Mouse (Mus musculus): ENCODE measurements around the gene Gm17087.

Gene Gm17087

DNA sequence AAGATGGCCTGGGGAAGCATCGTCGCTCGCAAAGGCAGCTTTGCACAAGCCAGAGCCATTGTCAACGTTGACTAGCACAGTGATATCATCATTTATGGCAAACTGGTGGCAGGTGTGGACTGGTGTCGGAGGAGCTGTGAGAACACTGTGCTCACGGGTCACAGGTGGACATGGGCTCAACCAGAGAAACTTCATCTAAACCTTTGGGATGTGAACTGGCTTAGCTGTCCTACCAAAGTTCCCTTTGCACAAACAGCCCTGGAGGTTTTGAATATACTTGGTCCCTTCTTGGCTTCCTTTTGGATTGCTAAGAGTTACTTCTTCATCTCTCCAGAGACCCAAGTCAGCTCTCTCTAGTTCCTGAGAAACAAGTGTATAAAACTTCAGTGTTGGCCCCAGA, at the start of gene Gm17087:
Gm17087 (minus strand) TSS at position 101 of the 400 bp plus-strand sequence.
- no peak for DNase-seq (ENCODE audit: low read depth, low spot score)

GRCm38 (mm10) chr17:8613882-8614551, 47.3 kb upstream of the Gm17087 start:
- peak; percentile 90 for DNase-seq (ENCODE audit: low read depth, low spot score)

- DNase-seq (ENCODE audit: low read depth, low spot score) = no peak
These were observed 45.2 kb upstream of the Gm17087 start for GRCm38 (mm10) chr17:8611916-8612315.

- no peak for DNase-seq (ENCODE audit: low read depth, low spot score)
These were observed 39.9 kb upstream of the Gm17087 start for GRCm38 (mm10) chr17:8606695-8607094.

- DNase-seq (ENCODE audit: low read depth, low spot score) = no peak
These were observed 39.2 kb upstream of the Gm17087 start for GRCm38 (mm10) chr17:8605921-8606320.

DNA sequence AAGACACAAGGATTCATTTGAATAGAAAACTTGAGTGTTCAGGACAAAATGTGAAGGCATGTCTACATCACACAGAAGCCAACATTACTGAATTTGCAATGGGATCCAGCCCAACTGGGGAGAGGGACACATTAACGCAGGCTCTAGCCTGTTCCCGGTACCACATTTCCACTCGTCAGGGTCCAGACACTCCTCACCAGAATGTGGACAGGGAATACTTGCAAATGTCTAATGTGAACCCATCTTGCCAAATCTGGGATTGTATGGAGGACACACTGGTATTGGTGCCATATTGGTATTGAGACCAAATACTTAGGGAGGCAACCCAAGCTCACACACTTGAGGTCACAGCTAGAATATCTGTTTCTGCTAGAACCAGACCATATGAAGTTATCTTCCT, 36.2 kb upstream of the Gm17087 start:
- DNase-seq (ENCODE audit: low read depth, low spot score) = no peak

DNA sequence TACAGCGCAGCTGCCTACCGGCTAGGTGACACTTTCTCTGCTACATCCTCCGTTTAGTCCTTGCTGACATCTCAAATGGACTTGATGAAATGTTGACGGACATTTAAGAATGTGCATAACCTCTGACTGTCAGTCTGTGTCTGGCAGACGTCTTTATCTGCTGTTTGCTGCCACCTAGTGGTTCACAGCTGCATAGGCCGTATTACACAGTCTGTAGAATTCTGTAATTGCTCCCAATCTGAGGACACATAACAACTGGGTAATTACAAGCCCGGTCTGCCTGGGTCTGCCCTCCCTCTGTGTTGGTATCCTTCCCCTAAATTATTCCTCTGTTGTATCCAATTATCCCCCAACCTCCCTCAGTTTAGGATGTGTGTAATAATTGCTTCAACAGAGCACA, 31.0 kb upstream of the Gm17087 start:
- peak; percentile 85 for DNase-seq (ENCODE audit: low read depth, low spot score)

DNA sequence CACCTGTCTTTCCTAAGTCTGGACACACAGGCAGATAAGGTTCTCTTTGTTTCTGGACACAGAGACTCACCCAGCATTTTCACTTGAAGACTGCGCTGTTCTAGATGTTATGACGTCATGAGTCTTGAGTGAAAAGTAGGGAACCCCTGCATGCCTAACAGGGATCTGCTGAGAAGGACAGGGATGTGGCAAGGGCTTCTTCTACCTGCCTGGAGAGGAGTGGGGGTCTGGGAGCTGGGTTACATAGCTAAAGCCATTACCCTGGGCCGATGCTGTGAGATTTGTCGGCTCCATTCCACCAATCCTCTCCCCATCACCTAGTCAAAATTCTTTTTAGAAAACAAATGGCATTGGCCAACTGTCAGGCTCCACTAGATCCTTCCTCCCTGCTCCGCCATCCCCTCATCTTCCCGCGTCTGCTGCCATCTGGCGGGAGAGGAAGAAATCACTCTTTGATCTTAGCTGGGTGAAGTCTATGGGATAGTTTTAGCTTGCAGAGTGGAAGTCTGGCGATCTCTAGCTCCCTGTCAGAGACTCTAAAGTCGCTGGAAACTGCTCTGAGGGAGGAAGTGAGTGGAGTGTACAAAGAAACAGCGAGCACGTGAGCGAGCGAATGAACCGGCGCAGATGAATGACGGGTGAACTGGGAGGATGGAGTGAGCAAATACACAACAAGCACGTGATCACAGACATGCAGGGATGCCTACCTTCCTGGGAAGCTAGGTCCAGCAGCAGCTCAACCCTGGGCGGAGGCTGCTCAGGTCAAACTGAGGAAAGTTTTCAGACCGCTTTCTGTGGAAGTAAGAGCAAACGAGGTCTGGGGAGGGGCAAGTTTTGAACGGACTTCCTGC, 25.9 kb upstream of the Gm17087 start:
- DNase-seq (ENCODE audit: low read depth, low spot score) = peak; percentile 92

- DNase-seq (ENCODE audit: low read depth, low spot score) = peak; percentile 82
These were observed 14.8 kb upstream of the Gm17087 start for GRCm38 (mm10) chr17:8581579-8581978.

- peak; percentile 61 for DNase-seq (ENCODE audit: low read depth, low spot score)
These were observed 13.6 kb upstream of the Gm17087 start for GRCm38 (mm10) chr17:8580360-8580759.

DNA sequence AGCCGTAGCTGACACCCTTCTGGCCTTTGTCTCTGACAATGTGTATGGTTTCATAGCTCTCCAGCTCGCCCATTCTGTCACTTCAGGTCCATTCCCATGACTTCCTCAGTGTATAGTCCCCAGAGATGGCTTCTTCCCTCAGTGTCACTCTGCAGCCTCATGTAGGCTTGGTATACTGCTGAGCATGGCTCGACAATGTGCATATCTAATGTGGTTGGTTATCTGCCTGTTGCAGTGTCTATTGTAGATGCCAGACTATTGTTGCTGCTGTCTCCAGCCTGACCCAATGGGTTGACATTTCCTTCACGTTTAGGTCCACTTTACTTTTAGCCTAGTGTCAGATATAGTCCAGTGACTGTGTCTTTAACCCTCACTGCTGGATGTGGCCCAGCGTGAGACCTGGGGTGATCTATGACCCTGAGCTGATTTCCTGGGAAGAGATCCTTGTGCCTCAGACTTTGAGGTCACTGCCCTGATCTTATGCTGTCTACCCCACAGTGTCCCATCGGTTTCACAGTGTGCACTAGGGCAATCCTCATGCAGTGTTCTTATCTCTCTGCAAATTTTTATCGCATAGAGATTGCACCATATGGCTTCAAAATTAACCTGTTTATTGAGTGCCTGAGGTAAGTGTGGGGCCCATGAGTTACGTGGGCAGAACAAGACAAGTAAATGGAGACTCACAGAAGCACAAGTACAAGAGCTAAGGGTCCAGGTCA, 7.0 kb upstream of the Gm17087 start:
- no peak for DNase-seq (ENCODE audit: low read depth, low spot score)

- no peak for DNase-seq (ENCODE audit: low read depth, low spot score)
These were observed 3.9 kb downstream of the Gm17087 start for GRCm38 (mm10) chr17:8562886-8563280.

DNA sequence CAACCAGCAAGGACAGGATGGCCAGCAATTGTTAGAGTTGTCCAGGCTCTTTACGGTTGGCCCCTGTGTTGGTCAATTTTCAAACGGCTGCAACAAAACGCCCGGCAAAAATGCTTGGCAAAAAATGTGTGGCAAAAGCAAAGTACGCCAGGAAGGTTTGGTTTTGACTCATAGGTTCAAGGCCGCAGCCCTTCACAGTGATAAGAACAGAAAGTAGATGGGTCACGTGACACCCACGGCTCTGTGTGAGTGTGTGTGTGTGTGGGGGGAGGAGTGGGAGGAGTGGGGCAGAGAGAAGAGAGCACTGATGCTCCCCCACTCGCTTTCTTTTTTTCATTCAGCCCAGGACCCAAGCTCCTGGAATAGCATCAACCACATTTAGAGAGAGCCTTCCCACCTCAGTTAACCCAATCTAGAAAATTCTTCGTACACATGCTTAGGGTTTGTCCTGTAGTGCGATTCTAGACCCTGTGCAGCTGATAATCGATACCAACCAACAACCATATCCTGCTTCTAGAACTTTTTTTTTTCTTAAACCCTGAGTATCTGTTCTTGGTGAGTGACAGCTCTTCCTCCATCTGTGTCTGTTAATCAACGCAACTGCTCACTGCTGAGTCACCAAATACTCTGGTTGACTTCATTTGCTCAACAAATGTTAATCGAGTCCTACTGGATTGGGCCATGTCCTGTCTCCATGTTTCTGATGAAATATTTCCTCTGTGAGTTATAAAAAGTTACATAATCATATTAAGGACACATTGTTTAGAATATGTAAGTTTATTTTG, 4.5 kb downstream of the Gm17087 start:
- DNase-seq (ENCODE audit: low read depth, low spot score) = peak; percentile 49

DNA sequence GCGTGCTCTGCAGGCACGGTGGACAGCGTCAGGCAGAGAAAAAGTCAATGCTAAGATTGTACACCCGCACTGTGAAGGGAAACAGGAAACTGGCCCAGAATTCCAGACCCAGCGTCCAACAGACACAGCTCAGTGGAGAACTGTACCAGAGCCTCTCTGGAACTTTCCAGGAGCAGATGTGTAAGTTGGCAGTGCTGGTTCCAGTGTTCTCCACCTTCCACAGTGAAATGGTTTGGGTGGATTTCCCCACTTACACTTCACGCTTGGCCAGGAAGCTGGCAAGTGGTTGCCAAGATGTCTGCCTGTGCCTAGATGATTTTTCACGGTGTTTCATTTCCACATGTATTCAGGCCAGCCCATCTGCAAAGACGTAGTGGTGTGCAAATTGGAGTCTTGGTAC, 8.8 kb downstream of the Gm17087 start:
- peak; percentile 45 for DNase-seq (ENCODE audit: low read depth, low spot score)

- DNase-seq (ENCODE audit: low read depth, low spot score) = peak; percentile 83
These were observed 10.5 kb downstream of the Gm17087 start for GRCm38 (mm10) chr17:8556223-8556622.

GRCm38 (mm10) chr17:8555785-8556184, 11.0 kb downstream of the Gm17087 start:
- peak; percentile 34 for DNase-seq (ENCODE audit: low read depth, low spot score)

DNA sequence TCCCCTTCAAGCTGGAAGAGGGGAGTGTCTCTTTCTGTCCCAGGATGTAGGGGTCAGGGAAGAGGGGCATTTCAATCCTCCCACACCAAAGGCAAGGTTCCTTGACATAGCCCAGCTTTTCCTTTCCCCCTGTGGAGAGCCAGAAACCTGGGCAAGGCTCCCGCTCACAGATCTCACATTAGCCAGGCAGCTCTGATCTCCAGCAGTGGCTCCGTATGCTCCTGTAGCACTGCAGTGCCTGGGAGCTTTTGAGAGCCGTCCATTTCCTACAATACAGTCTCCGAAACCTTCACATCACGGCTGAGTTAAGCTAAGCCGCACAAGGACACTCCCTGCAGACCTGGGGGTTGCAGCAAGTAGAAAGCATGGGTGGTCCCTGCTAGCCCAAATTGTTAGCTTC, 12.5 kb downstream of the Gm17087 start:
- peak; percentile 97 for DNase-seq (ENCODE audit: low read depth, low spot score)

GRCm38 (mm10) chr17:8553601-8554000, 13.1 kb downstream of the Gm17087 start:
- no peak for DNase-seq (ENCODE audit: low read depth, low spot score)

GRCm38 (mm10) chr17:8552346-8553035, 14.3 kb downstream of the Gm17087 start:
- DNase-seq (ENCODE audit: low read depth, low spot score) = peak; percentile 97

- no peak for DNase-seq (ENCODE audit: low read depth, low spot score)
These were observed 15.1 kb downstream of the Gm17087 start for GRCm38 (mm10) chr17:8551641-8552040.

DNA sequence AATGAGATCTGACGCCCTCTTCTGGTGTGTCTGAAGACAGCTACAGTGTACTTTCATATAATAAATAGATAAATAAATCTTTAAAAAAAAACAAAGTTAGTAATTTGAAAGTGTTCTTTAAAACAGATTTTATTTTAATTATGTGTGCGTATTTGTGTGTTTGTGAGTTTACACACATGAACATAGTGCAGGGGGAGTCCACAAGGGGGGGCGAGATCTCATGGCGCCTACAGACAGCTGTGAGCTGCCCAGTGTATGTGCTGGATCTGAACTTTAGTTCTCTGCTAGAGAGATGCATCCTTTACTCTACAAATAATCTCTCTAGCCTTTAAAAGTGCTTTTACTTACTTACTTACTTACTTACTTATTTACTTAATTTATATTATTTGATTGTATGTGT, 18.0 kb downstream of the Gm17087 start:
- DNase-seq (ENCODE audit: low read depth, low spot score) = no peak

All from brain, adult 2 months (tissue).